Mouse (Mus musculus): Measurements from ENCODE around the gene Hoxd9.

DNA sequence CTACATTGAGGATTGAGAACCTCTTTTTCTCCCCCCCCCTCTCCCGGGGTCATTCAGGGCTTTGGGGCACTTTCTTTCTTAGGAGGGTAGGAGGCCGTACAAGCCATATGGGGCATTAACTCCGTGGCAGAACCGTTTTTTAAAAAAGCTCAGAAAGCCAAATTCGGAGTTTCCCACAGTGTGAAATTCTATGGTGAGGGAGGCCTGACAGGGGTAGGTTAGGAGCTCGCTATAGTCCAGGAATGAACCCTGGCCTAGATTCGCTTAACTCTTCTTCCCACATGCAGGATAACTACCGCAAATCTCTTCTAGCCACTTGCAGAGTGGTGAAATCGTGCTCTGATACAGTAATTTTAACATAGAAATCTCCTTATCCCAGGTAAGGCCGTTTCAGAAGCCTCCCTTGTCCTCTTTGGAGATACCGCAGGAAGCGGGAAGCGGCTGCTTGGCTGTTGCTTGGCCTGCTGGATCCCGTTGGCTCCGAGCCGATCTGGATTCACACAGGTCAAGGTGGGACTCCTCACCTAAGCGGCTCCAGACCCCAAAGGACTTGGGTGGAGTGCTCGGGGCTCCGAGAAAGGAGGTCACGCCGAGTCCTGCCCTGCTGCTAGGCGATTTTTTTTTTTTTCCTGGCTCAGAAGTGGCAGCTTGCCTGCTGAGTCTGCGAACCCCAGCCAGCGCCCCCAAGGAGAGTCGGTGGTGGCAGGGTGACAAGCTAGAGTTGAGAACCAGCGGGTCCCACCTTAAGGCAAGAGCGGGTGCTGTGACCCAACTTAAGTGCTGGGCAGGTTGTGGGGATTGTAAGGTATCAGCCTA lies 37.7 kb downstream of the Hoxd9 start:
- TF ChIP-seq CTCF (IDR thresholded peaks at IDR 0.05; ENCODE audit: low read depth) (no peak), EP300 (optimal IDR thresholded peaks at IDR 0.05) (no peak)
